Mouse (Mus musculus): ENCODE measurements at regions not wholly inside any gene's neighbourhood (a gene's known extent, or its start where the extent isn't known, plus 50 kb on each side); places are given as distances from the start of the nearest gene placed in this dataset.
"Not testable (repeated sequence)": the region's sequence is repeated elsewhere in the genome, so short reads cannot be mapped to it uniquely, and the experiment has no call there.

GRCm38 (mm10) chr5:100309807-100310165 lies 106.2 kb downstream of the Sec31a start:
- no peaks in the 10 kb centered on the region for H3K36me3 ChIP-seq
- no peaks in the 10 kb centered on the region for H3K4me1 ChIP-seq (replicated peaks)
- H3K9me3 ChIP-seq = no peaks in the 10 kb centered on the region
- 95% methylated on average over 2 of the region's 2 CpGs for WGBS
- no peak overlapping the region for H3K27ac ChIP-seq
- no peak for DNase-seq (ENCODE audit: low spot score)
- H3K4me3 ChIP-seq = no peak overlapping the region
- H3K27me3 ChIP-seq (ENCODE audit: insufficient read depth, poor library complexity, severe bottlenecking) = no peaks in the 10 kb centered on the region

- Histone ChIP-seq H3K36me3 (no peaks in the 10 kb centered on the region), H3K27me3 (ENCODE audit: insufficient read depth, poor library complexity, severe bottlenecking) (no peaks in the 10 kb centered on the region), H3K9me3 (no peaks in the 10 kb centered on the region), H3K4me3 (no peak overlapping the region), H3K27ac (no peak overlapping the region), H3K4me1 (replicated peaks) (no peaks in the 10 kb centered on the region)
- WGBS = 73% methylated on average over 17 of the region's 17 CpGs
- no peak for DNase-seq (ENCODE audit: low spot score)
Measured at GRCm38 (mm10) chr5:100309071-100309806, 106.8 kb downstream of the Sec31a start.

GRCm38 (mm10) chr5:100304403-100304802 lies 111.6 kb downstream of the Sec31a start:
- Histone ChIP-seq H3K36me3 (no peaks in the 10 kb centered on the region), H3K27me3 (ENCODE audit: insufficient read depth, poor library complexity, severe bottlenecking) (no peaks in the 10 kb centered on the region), H3K4me1 (replicated peaks) (0 out of 2 replicates have a peak, but pooled peaks cover 3% of the 10 kb centered on the region), H3K9me3 (0 out of 2 replicates have a peak, but pooled peaks cover 3% of the 10 kb centered on the region), H3K27ac (no peak overlapping the region), H3K4me3 (no peak overlapping the region)
- DNase-seq (ENCODE audit: low spot score) = no peak
- WGBS = 81% methylated on average over 3 of the region's 3 CpGs

- 75% methylated on average over 17 of the region's 17 CpGs for WGBS
- no peaks in the 10 kb centered on the region for H3K36me3 ChIP-seq
- H3K27me3 ChIP-seq (ENCODE audit: insufficient read depth, poor library complexity, severe bottlenecking) = no peaks in the 10 kb centered on the region
- H3K27ac ChIP-seq = no peak overlapping the region
- no peak overlapping the region for H3K4me3 ChIP-seq
- 0 out of 2 replicates have a peak, but pooled peaks cover 3% of the 10 kb centered on the region for H3K4me1 ChIP-seq (replicated peaks)
- DNase-seq (ENCODE audit: low spot score) = no peak
- H3K9me3 ChIP-seq = 0 out of 2 replicates have a peak, but pooled peaks cover 8% of the 10 kb centered on the region
Measured at GRCm38 (mm10) chr5:100302068-100302775, 113.8 kb downstream of the Sec31a start.

GRCm38 (mm10) chr5:100299141-100299540 lies 116.9 kb downstream of the Sec31a start:
- Histone ChIP-seq H3K36me3 (no peaks in the 10 kb centered on the region), H3K4me1 (replicated peaks) (0 out of 2 replicates have a peak, but pooled peaks cover 3% of the 10 kb centered on the region), H3K9me3 (0 out of 2 replicates have a peak, but pooled peaks cover 8% of the 10 kb centered on the region), H3K27me3 (ENCODE audit: insufficient read depth, poor library complexity, severe bottlenecking) (no peaks in the 10 kb centered on the region), H3K27ac (no peak overlapping the region), H3K4me3 (no peak overlapping the region)
- no peak for DNase-seq (ENCODE audit: low spot score)
- 85% methylated on average over 4 of the region's 4 CpGs for WGBS

- 88% methylated on average over 7 of the region's 7 CpGs for WGBS
Measured at GRCm38 (mm10) chr5:100294189-100294588, 121.8 kb downstream of the Sec31a start.

GRCm38 (mm10) chr5:100280215-100280614 lies 120.6 kb upstream of the Tmem150c start:
- Histone ChIP-seq H3K36me3 (no peaks in the 10 kb centered on the region), H3K4me1 (replicated peaks) (no peaks in the 10 kb centered on the region), H3K27me3 (ENCODE audit: insufficient read depth, poor library complexity, severe bottlenecking) (no peaks in the 10 kb centered on the region), H3K27ac (no peak overlapping the region), H3K4me3 (no peak overlapping the region), H3K9me3 (no peaks in the 10 kb centered on the region)
- no peak for DNase-seq (ENCODE audit: low spot score)
- 91% methylated on average over 4 of the region's 4 CpGs for WGBS

More at GRCm38 (mm10) chr5:100294189-100294588, 121.8 kb downstream of the Sec31a start:
- no peaks in the 10 kb centered on the region for H3K27me3 ChIP-seq (ENCODE audit: insufficient read depth, poor library complexity, severe bottlenecking)
- no peak for DNase-seq (ENCODE audit: low spot score)
- H3K9me3 ChIP-seq = 0 out of 2 replicates have a peak, but pooled peaks cover 6% of the 10 kb centered on the region
- no peaks in the 10 kb centered on the region for H3K36me3 ChIP-seq
- H3K4me1 ChIP-seq (replicated peaks) = no peaks in the 10 kb centered on the region
- H3K4me3 ChIP-seq = no peak overlapping the region
- no peak overlapping the region for H3K27ac ChIP-seq

- WGBS = 91% methylated on average over 8 of the region's 8 CpGs
Measured at GRCm38 (mm10) chr5:100279474-100279873, 119.9 kb upstream of the Tmem150c start.

GRCm38 (mm10) chr5:100274674-100275073 lies 115.1 kb upstream of the Tmem150c start:
- H3K9me3 ChIP-seq = peaks cover 4% of the 10 kb centered on the region; the same call in 1 of the 2 replicates
- H3K27ac ChIP-seq = no peak overlapping the region
- no peaks in the 10 kb centered on the region for H3K36me3 ChIP-seq
- no peak for DNase-seq (ENCODE audit: low spot score)
- 74% methylated on average over 4 of the region's 4 CpGs for WGBS
- no peak overlapping the region for H3K4me3 ChIP-seq
- H3K4me1 ChIP-seq (replicated peaks) = no peaks in the 10 kb centered on the region
- no peaks in the 10 kb centered on the region for H3K27me3 ChIP-seq (ENCODE audit: insufficient read depth, poor library complexity, severe bottlenecking)

More at GRCm38 (mm10) chr5:100279474-100279873, 119.9 kb upstream of the Tmem150c start:
- Histone ChIP-seq H3K4me3 (no peak overlapping the region), H3K9me3 (no peaks in the 10 kb centered on the region), H3K27me3 (ENCODE audit: insufficient read depth, poor library complexity, severe bottlenecking) (no peaks in the 10 kb centered on the region), H3K27ac (no peak overlapping the region), H3K4me1 (replicated peaks) (no peaks in the 10 kb centered on the region), H3K36me3 (no peaks in the 10 kb centered on the region)
- no peak for DNase-seq (ENCODE audit: low spot score)

GRCm38 (mm10) chr5:100271975-100272374 lies 112.4 kb upstream of the Tmem150c start:
- H3K27ac ChIP-seq; H3K9me3 ChIP-seq; H3K4me1 ChIP-seq (replicated peaks); H3K27me3 ChIP-seq (ENCODE audit: insufficient read depth, poor library complexity, severe bottlenecking); H3K4me3 ChIP-seq; DNase-seq (ENCODE audit: low spot score); H3K36me3 ChIP-seq: not testable (repeated sequence)
- 88% methylated on average over 9 of the region's 9 CpGs for WGBS

GRCm38 (mm10) chr5:100270841-100271686 lies 111.5 kb upstream of the Tmem150c start:
- WGBS = 62% methylated on average over 12 of the region's 12 CpGs
- no peaks in the 10 kb centered on the region for H3K27me3 ChIP-seq (ENCODE audit: insufficient read depth, poor library complexity, severe bottlenecking)
- H3K27ac ChIP-seq = no peak overlapping the region
- 0 out of 2 replicates have a peak, but pooled peaks cover 9% of the 10 kb centered on the region for H3K4me1 ChIP-seq (replicated peaks)
- no peak for DNase-seq (ENCODE audit: low spot score)
- no peak overlapping the region for H3K4me3 ChIP-seq
- no peaks in the 10 kb centered on the region for H3K36me3 ChIP-seq
- peaks cover 4% of the 10 kb centered on the region; the same call in 1 of the 2 replicates for H3K9me3 ChIP-seq

GRCm38 (mm10) chr5:100268111-100268878 lies 108.7 kb upstream of the Tmem150c start:
- Histone ChIP-seq H3K9me3 (peaks cover 4% of the 10 kb centered on the region; the same call in 1 of the 2 replicates), H3K27me3 (ENCODE audit: insufficient read depth, poor library complexity, severe bottlenecking) (no peaks in the 10 kb centered on the region), H3K4me3 (no peak overlapping the region), H3K27ac (no peak overlapping the region), H3K4me1 (replicated peaks) (0 out of 2 replicates have a peak, but pooled peaks cover 9% of the 10 kb centered on the region), H3K36me3 (no peaks in the 10 kb centered on the region)
- 65% methylated on average over 8 of the region's 8 CpGs for whole genome bisulfite sequencing
- DNase-seq (ENCODE audit: low spot score) = no peak

All from hindbrain, embryonic 10.5 days (tissue).